Mouse (Mus musculus) heart, postnatal 0 days (tissue): ENCODE data around the gene Pccb.

ENCODE experiments used
- CTCF ChIP-seq: IDR thresholded peaks from 2 replicates; pipeline ENCODE4 v1.5.1; 2016; ENCODE audit warnings: antibody characterized with exemption, control low read depth, low read depth
- EP300 ChIP-seq: IDR thresholded peaks from 2 replicates; pipeline ENCODE4 v1.6.1; 2016; ENCODE audit warnings: antibody characterized with exemption, low read depth

DNA sequence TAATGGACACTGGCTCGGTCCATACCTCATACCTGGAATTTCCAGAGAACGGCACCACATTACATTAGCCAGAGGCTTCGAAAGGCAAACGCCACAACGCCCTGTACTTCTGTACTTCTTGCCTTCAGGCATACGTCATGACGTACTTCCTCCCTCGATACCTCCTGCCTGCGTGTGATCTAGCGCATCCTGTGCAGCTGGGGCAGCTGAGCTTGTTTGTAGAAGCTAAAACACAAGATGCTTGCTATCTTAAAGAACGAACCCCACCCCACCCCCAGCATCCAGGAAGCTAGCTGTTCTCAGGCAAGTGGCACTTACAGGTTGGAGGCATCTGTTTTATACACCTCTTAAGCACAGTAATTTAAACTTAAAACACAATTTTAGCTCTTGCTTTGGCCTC is 26.3 kb upstream of the Pccb start:
- no peak for TF ChIP-seq CTCF
- TF ChIP-seq EP300, result no peak
